Mouse (Mus musculus): ENCODE data around the gene Tmem62.
"Not testable (repeated sequence)": the region's sequence is repeated elsewhere in the genome, so short reads cannot be mapped to it uniquely, and the experiment has no call there.

Gene Tmem62

GRCm38 (mm10) chr2:120976990-120977925, at the start of gene Tmem62:
Gene Tmem62 (plus strand): TSS chr2:120977017.
- DNase-seq (ENCODE audit: low spot score): peak; percentile 39

- DNase-seq (ENCODE audit: low spot score): no peak
Measured at GRCm38 (mm10) chr2:120933038-120933437, 43.8 kb upstream of the Tmem62 start.

- DNase-seq (ENCODE audit: low spot score): no peak
Measured at GRCm38 (mm10) chr2:120951208-120951607, 25.6 kb upstream of the Tmem62 start.

GRCm38 (mm10) chr2:120952176-120952938, 24.5 kb upstream of the Tmem62 start:
- DNase-seq (ENCODE audit: low spot score): no peak

- no peak for DNase-seq (ENCODE audit: low spot score)
Measured at GRCm38 (mm10) chr2:120959363-120959762, 17.5 kb upstream of the Tmem62 start.

GRCm38 (mm10) chr2:120959827-120960226, 17.0 kb upstream of the Tmem62 start:
- no peak for DNase-seq (ENCODE audit: low spot score)

- no peak for DNase-seq (ENCODE audit: low spot score)
Measured at GRCm38 (mm10) chr2:120960261-120960660, 16.6 kb upstream of the Tmem62 start.

- DNase-seq (ENCODE audit: low spot score): no peak
Measured at GRCm38 (mm10) chr2:120963110-120963509, 13.7 kb upstream of the Tmem62 start.

- DNase-seq (ENCODE audit: low spot score): no peak
Measured at GRCm38 (mm10) chr2:120965486-120965885, 11.3 kb upstream of the Tmem62 start.

GRCm38 (mm10) chr2:120970045-120970539, 6.7 kb upstream of the Tmem62 start:
- DNase-seq (ENCODE audit: low spot score): no peak

GRCm38 (mm10) chr2:120970559-120971080, 6.2 kb upstream of the Tmem62 start, which contains the start of gene Ubr1:
Gene Ubr1 (minus strand): TSS chr2:120970715.
- peak; percentile 65 for DNase-seq (ENCODE audit: low spot score)

GRCm38 (mm10) chr2:120971766-120972165, 5.1 kb upstream of the Tmem62 start:
- DNase-seq (ENCODE audit: low spot score): no peak

GRCm38 (mm10) chr2:120972257-120972656, 4.6 kb upstream of the Tmem62 start:
- not testable (repeated sequence) for DNase-seq (ENCODE audit: low spot score)

- DNase-seq (ENCODE audit: low spot score): no peak
Measured at GRCm38 (mm10) chr2:120972964-120973363, 3.9 kb upstream of the Tmem62 start.

GRCm38 (mm10) chr2:120976308-120976707, 509 bp upstream of the Tmem62 start:
- DNase-seq (ENCODE audit: low spot score): no peak

- DNase-seq (ENCODE audit: low spot score): no peak
Measured at GRCm38 (mm10) chr2:120977926-120978692, 1.3 kb downstream of the Tmem62 start.

GRCm38 (mm10) chr2:120978693-120979037, 1.8 kb downstream of the Tmem62 start:
- DNase-seq (ENCODE audit: low spot score): no peak

GRCm38 (mm10) chr2:120979819-120980218, 3.0 kb downstream of the Tmem62 start:
- DNase-seq (ENCODE audit: low spot score): no peak

GRCm38 (mm10) chr2:120980861-120981260, 4.0 kb downstream of the Tmem62 start:
- no peak for DNase-seq (ENCODE audit: low spot score)

- DNase-seq (ENCODE audit: low spot score): no peak
Measured at GRCm38 (mm10) chr2:120983611-120984010, 6.8 kb downstream of the Tmem62 start.

- no peak for DNase-seq (ENCODE audit: low spot score)
Measured at GRCm38 (mm10) chr2:120985241-120985640, 8.4 kb downstream of the Tmem62 start.

- no peak for DNase-seq (ENCODE audit: low spot score)
Measured at GRCm38 (mm10) chr2:120991196-120991595, 14.4 kb downstream of the Tmem62 start.

Data from ovary, adult 18-20 months (tissue).